Mouse (Mus musculus): ENCODE measurements around the gene Csrp1. TPM values are rescaled to one million over a fixed set of nuclear protein-coding genes. Genes with fewer than 3 reads are reported as not detected.

Gene Csrp1
- polyA plus RNA-seq, 2 experiments: 102 to 123 TPM

- H3K27ac ChIP-seq (replicated peaks; ENCODE audit: low read depth, low read length): no peak overlapping the region
- peak overlapping the region; percentile 78 for H3K4me3 ChIP-seq (replicated peaks; ENCODE audit: low read length)
- H3K9ac ChIP-seq (ENCODE audit: low read depth, low read length, severe bottlenecking): peak overlapping the region; percentile 89
- H3K4me1 ChIP-seq (ENCODE audit: control insufficient read depth, insufficient read depth, low read length): peaks cover 29% of the 10 kb centered on the region
- H3K4me2 ChIP-seq (replicated peaks; ENCODE audit: low read depth, low read length, severe bottlenecking): peak overlapping the region; percentile 91
- peaks cover 25% of the 10 kb centered on the region for H3K36me3 ChIP-seq (ENCODE audit: control insufficient read depth, insufficient read depth, low read length)
- 70% methylated on average over 4 of the region's 4 CpGs for WGBS
- H3K9me3 ChIP-seq (ENCODE audit: control insufficient read depth, low read length): no peaks in the 10 kb centered on the region
- no peaks in the 10 kb centered on the region for H3K27me3 ChIP-seq (ENCODE audit: control insufficient read depth, insufficient read depth, low read length)
- DNase-seq (ENCODE audit: low spot score) (no peak), ATAC-seq (ENCODE audit: low FRiP score, low read depth) (no peak)
- TF ChIP-seq POLR2A (IDR thresholded peaks at IDR 0.05; ENCODE audit: borderline replicate concordance, extremely low read depth, insufficient read depth, insufficient read length): no peak
Observed at GRCm38 (mm10) chr1:135767324-135767890, 47.5 kb downstream of the Csrp1 start.

DNA sequence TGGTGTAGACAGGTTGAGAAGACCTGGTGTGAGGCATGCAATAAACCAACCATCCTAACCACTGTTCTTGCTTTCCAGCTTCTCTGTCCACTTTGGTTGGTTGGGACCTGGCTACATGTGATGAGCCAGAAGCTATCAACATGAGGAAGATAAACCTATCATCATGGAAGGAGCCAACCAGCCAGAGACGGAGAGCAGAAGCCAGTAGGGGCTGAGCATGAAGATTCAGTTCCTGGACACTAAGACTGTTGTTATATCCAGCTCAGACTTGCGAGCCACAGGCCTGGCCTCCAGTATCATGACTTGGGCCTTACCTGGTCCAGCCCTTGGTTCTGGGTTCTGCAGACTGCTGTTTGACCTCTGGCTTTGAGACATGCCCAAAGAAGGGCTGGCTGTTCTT lies 48.5 kb downstream of the Csrp1 start:
- Histone ChIP-seq H3K4me1 (ENCODE audit: control insufficient read depth, insufficient read depth, low read length) (peaks cover 29% of the 10 kb centered on the region), H3K4me3 (replicated peaks; ENCODE audit: low read length) (no peak overlapping the region), H3K36me3 (ENCODE audit: control insufficient read depth, insufficient read depth, low read length) (peaks cover 25% of the 10 kb centered on the region), H3K27me3 (ENCODE audit: control insufficient read depth, insufficient read depth, low read length) (no peaks in the 10 kb centered on the region), H3K9me3 (ENCODE audit: control insufficient read depth, low read length) (no peaks in the 10 kb centered on the region), H3K4me2 (replicated peaks; ENCODE audit: low read depth, low read length, severe bottlenecking) (peak overlapping the region; percentile 91; the same call in 1 of the 2 replicates), H3K9ac (ENCODE audit: low read depth, low read length, severe bottlenecking) (no peak overlapping the region), H3K27ac (replicated peaks; ENCODE audit: low read depth, low read length) (no peak overlapping the region)
- DNase-seq (ENCODE audit: low spot score): no peak
- 81% methylated on average over 2 of the region's 2 CpGs for WGBS
- no peak for TF ChIP-seq POLR2A (IDR thresholded peaks at IDR 0.05; ENCODE audit: borderline replicate concordance, extremely low read depth, insufficient read depth, insufficient read length)
- ATAC-seq (ENCODE audit: low FRiP score, low read depth): no peak

DNA sequence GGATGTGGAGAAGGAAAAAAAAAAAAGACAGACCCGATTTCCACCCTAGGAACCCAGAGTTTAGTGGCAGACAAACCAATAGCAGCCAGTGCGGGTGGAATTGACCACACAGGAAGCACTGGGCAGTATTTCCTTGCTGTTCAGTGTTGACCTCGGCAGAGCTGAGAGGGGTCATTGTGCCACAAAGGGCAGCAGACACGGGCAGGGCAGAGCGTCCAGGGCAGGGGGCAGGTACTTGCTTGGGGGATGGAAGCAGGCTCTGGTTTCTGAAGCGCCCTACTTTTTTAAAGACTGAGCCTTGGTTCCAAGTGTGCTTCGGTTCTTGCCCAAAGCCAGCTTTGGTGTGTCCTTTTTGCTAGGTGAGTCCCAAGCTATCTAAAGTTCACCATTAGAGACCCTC lies 50.4 kb downstream of the Csrp1 start:
- Histone ChIP-seq H3K36me3 (ENCODE audit: control insufficient read depth, insufficient read depth, low read length) (peaks cover 25% of the 10 kb centered on the region), H3K4me3 (replicated peaks; ENCODE audit: low read length) (no peak overlapping the region), H3K4me1 (ENCODE audit: control insufficient read depth, insufficient read depth, low read length) (peaks cover 28% of the 10 kb centered on the region), H3K27ac (replicated peaks; ENCODE audit: low read depth, low read length) (no peak overlapping the region), H3K4me2 (replicated peaks; ENCODE audit: low read depth, low read length, severe bottlenecking) (no peak overlapping the region), H3K9me3 (ENCODE audit: control insufficient read depth, low read length) (no peaks in the 10 kb centered on the region), H3K9ac (ENCODE audit: low read depth, low read length, severe bottlenecking) (no peak overlapping the region), H3K27me3 (ENCODE audit: control insufficient read depth, insufficient read depth, low read length) (no peaks in the 10 kb centered on the region)
- TF ChIP-seq POLR2A (IDR thresholded peaks at IDR 0.05; ENCODE audit: borderline replicate concordance, extremely low read depth, insufficient read depth, insufficient read length): no peak
- ATAC-seq (ENCODE audit: low FRiP score, low read depth) (no peak), DNase-seq (ENCODE audit: low spot score) (no peak)
- WGBS: 71% methylated on average over 7 of the region's 7 CpGs

DNA sequence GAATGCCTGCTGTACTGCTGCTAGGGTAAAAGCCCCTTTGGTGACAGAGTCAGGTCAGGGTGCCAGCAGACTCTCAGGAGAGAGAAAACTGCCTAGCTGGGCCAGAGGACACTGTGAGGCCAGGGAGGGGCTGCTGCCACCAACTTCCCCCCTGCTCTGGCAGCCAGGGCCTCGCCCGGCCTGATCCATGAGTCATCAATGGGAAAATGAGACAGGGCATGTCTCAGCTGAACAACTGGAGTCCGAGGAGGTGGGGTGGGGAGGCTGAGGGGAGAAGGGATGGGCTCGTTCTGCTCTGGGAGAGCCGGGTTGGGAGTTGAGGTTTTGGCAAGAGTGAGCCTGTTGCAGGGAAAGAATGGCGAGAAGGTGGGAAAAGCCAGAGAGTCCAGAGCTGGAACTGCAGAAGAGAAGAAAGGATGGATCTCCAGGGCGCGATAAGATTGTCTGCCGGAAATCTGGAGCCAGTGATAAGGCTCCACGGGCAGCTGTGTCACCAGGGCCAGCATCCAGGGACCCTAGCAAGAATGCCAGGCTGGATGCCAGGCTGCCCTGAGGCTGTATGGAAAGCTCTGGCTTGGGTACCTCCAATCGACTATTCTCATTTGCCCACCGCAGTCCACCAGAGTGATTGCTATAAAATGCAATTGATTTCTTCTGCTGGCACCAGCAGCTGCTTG lies 51.2 kb downstream of the Csrp1 start:
- peaks cover 25% of the 10 kb centered on the region for H3K36me3 ChIP-seq (ENCODE audit: control insufficient read depth, insufficient read depth, low read length)
- ATAC-seq (ENCODE audit: low FRiP score, low read depth) (no peak), DNase-seq (ENCODE audit: low spot score) (no peak)
- no peak overlapping the region for H3K4me3 ChIP-seq (replicated peaks; ENCODE audit: low read length)
- H3K4me2 ChIP-seq (replicated peaks; ENCODE audit: low read depth, low read length, severe bottlenecking): no peak overlapping the region
- H3K27me3 ChIP-seq (ENCODE audit: control insufficient read depth, insufficient read depth, low read length): no peaks in the 10 kb centered on the region
- 0 out of 2 replicates have a peak overlapping the region, but pooled peaks have one; percentile 17 for H3K9ac ChIP-seq (ENCODE audit: low read depth, low read length, severe bottlenecking)
- H3K4me1 ChIP-seq (ENCODE audit: control insufficient read depth, insufficient read depth, low read length): peaks cover 23% of the 10 kb centered on the region
- H3K9me3 ChIP-seq (ENCODE audit: control insufficient read depth, low read length): no peaks in the 10 kb centered on the region
- 50% methylated on average over 12 of the region's 12 CpGs for WGBS
- TF ChIP-seq POLR2A (IDR thresholded peaks at IDR 0.05; ENCODE audit: borderline replicate concordance, extremely low read depth, insufficient read depth, insufficient read length): no peak
- H3K27ac ChIP-seq (replicated peaks; ENCODE audit: low read depth, low read length): no peak overlapping the region; the same call in 1 of the 2 replicates

DNA sequence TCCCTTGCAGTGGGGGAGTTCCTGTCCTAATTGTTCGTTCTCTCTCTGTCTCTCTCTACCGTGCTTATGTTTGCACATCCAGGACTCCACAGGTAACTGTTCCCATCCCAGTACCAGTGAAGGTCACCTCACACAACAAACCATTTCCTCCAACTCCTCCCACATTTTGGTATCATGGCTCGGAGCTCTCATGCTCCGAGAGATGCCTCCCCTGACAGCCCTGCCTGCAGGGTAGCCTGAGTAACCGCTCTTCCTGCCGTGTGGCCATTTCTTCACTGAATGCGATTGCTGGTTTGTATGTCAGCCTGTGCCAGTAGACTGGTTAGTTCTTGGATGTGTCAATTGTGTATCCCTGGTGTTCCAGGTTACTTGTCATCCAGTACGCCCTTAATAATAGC lies 51.7 kb downstream of the Csrp1 start:
- WGBS: 69% methylated on average over 8 of the region's 8 CpGs
- H3K4me2 ChIP-seq (replicated peaks; ENCODE audit: low read depth, low read length, severe bottlenecking): no peak overlapping the region
- no peak for TF ChIP-seq POLR2A (IDR thresholded peaks at IDR 0.05; ENCODE audit: borderline replicate concordance, extremely low read depth, insufficient read depth, insufficient read length)

More for the DNA sequence above, 51.7 kb downstream of the Csrp1 start:
- H3K27ac ChIP-seq (replicated peaks; ENCODE audit: low read depth, low read length): no peak overlapping the region
- H3K4me3 ChIP-seq (replicated peaks; ENCODE audit: low read length): no peak overlapping the region
- peaks cover 25% of the 10 kb centered on the region for H3K36me3 ChIP-seq (ENCODE audit: control insufficient read depth, insufficient read depth, low read length)
- no peaks in the 10 kb centered on the region for H3K9me3 ChIP-seq (ENCODE audit: control insufficient read depth, low read length)
- ATAC-seq (ENCODE audit: low FRiP score, low read depth) (no peak), DNase-seq (ENCODE audit: low spot score) (no peak)
- peaks cover 23% of the 10 kb centered on the region for H3K4me1 ChIP-seq (ENCODE audit: control insufficient read depth, insufficient read depth, low read length)
- no peak overlapping the region for H3K9ac ChIP-seq (ENCODE audit: low read depth, low read length, severe bottlenecking)
- H3K27me3 ChIP-seq (ENCODE audit: control insufficient read depth, insufficient read depth, low read length): no peaks in the 10 kb centered on the region

Data from limb, embryonic 14.5 days (tissue).